16 mouse cellular contexts compared by ENCODE assay signal in the genomic region with DNA sequence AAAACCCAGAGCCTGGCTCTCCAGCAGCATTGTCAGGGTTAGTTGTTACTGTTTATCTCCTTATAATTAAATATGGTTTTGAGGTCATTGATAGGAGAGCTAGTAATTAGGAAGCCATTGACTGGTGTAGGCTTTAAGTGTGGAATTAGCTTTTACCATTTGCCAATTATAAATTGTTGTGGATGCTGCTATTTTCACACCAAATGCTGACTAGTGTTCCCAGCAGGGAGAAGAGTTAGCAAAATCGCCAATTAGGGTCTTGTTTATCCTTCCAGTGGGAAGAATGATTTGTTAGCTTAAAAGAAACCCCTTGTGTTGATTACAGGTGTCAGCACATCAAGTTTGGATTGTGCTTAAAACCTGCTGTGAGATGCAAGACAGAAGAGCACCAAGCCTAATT.
"Had no signal": no experiment of that assay in that cellular context is flagged by ENCODE, and none has a peak within 500 bp of the region (broad histone marks: within the 10 kb centered on the region; RNA-seq: fewer than 3 reads in every experiment).

No protein-coding gene starts in this region.

- H3K9ac ChIP-seq: liver, postnatal 0 days; lung, embryonic 15.5 days; midbrain, embryonic 12.5 days; midbrain, embryonic 15.5 days; neural tube, embryonic 12.5 days; stomach, embryonic 15.5 days had no signal

- H3K9me3 ChIP-seq: lung, embryonic 15.5 days; megakaryocyte, embryonic 14.5 days; midbrain, embryonic 12.5 days; midbrain, embryonic 15.5 days; neural tube, embryonic 12.5 days; stomach, embryonic 15.5 days had no signal

- ATAC-seq: liver, postnatal 0 days; lung, postnatal 0 days; midbrain, embryonic 15.5 days had no signal

- DNase-seq: liver, postnatal 0 days; lung, adult 2 months; lung, postnatal 14 days; lung, postnatal 36 days; right cerebral cortex, postnatal 14 days; thymus, adult 2 months; thymus, postnatal 36 days had no signal

- H3K27ac ChIP-seq: lung, embryonic 15.5 days; macrophage; midbrain, embryonic 12.5 days; midbrain, embryonic 15.5 days; neural tube, embryonic 12.5 days; stomach, embryonic 15.5 days; stomach, postnatal 0 days had no signal

- H3K4me2 ChIP-seq: lung, embryonic 15.5 days; midbrain, embryonic 12.5 days; midbrain, embryonic 15.5 days; neural tube, embryonic 12.5 days; stomach, embryonic 15.5 days had no signal

- H3K27me3 ChIP-seq: lung, embryonic 15.5 days; megakaryocyte, embryonic 14.5 days; midbrain, embryonic 12.5 days; midbrain, embryonic 15.5 days; neural tube, embryonic 12.5 days; stomach, embryonic 15.5 days had no signal

- H3K4me3 ChIP-seq: lung, embryonic 15.5 days; megakaryocyte, embryonic 14.5 days; midbrain, embryonic 12.5 days; midbrain, embryonic 15.5 days; neural tube, embryonic 12.5 days; stomach, embryonic 15.5 days had no signal

- H3K4me1 ChIP-seq: lung, embryonic 15.5 days; megakaryocyte, embryonic 14.5 days; midbrain, embryonic 15.5 days; neural tube, embryonic 12.5 days; stomach, embryonic 15.5 days had no signal

- H3K36me3 ChIP-seq: lung, embryonic 15.5 days; midbrain, embryonic 12.5 days; midbrain, embryonic 15.5 days; neural tube, embryonic 12.5 days; stomach, embryonic 15.5 days had no signal
